Mouse (Mus musculus): ENCODE measurements around the gene Tmem220. TPM values are rescaled to one million over a fixed set of nuclear protein-coding genes. Genes with fewer than 3 reads are reported as not detected.
A peak's percentile ranks its signal among the peaks of the same experiment; 100 is the strongest.

Tmem220 gene
- total and polyA plus RNA-seq, 3 experiments: 0.30 to 1.6 (median 0.36) TPM

DNA sequence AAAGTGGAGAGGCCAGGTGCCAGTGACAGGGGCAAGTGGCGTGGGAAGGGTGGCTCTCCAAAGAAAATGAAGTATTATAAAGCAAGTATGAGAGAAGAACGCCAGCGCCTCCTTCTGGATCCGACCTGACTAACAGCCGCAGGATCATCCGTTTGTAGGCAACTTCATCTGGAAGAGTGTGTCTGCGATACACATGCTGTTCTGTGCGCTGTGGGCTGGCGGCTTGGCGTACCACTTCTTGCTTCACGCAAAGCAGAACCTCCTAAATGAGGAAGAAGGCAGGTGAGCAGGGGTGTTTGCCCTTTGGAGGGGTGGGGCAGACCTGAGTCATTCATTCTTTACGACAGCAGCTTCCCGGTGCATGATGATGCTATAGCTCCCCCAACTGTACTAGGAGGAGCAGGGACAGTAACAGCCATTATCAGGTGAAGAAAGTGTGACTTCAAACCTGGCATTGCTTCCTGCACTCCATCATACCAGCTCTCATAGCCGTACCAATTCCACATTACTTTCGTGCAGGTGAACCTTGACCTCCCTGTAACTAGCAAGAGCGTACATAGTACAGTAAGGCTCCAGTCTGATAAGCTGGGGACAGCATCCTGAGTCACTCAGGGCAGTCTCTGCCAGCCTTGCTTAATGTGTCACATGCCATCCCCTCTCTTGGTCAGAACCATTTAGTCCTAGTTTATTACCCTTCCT lies 6.1 kb downstream of the Tmem220 start:
- no peaks in the 10 kb centered on the region for H3K9me3 ChIP-seq (replicated peaks; ENCODE audit: low read length)
- H3K9ac ChIP-seq (ENCODE audit: insufficient read depth, low read depth): no peak overlapping the region
- no peaks in the 10 kb centered on the region for H3K79me2 ChIP-seq (replicated peaks; ENCODE audit: control insufficient read depth, extremely low read depth, insufficient read depth, poor library complexity, severe bottlenecking)
- TF ChIP-seq SIN3A (IDR thresholded peaks at IDR 0.05; ENCODE audit: low read length) (no peak), USF2 (conservative IDR thresholded peaks at IDR 0.05; ENCODE audit: low read depth, low read length) (no peak), MAZ (IDR thresholded peaks at IDR 0.05; ENCODE audit: low read depth, low read length) (no peak), ZNF384 (IDR thresholded peaks at IDR 0.05; ENCODE audit: low read depth, low read length) (no peak), EP300 (IDR thresholded peaks at IDR 0.05; ENCODE audit: low read length) (no peak), CTCF (conservative IDR thresholded peaks at IDR 0.05 in 1 of 2, IDR thresholded peaks at IDR 0.05 in 1 of 2; ENCODE audit: low read depth in 2 of 2, low read length in 2 of 2) (peak in 1 of 2 experiments; percentile 60; a peak in 2 of 4 replicates), MXI1 (IDR thresholded peaks at IDR 0.05; ENCODE audit: low read depth, low read length) (no peak), RAD21 (IDR thresholded peaks at IDR 0.05; ENCODE audit: low read depth, low read length) (peak; percentile 23), UBTF (IDR thresholded peaks at IDR 0.05; ENCODE audit: low read depth, low read length) (no peak), MYC (IDR thresholded peaks at IDR 0.05; ENCODE audit: low read depth, low read length) (no peak), ZKSCAN1 (IDR thresholded peaks at IDR 0.05; ENCODE audit: borderline replicate concordance, low read depth, low read length) (no peak), TCF12 (IDR thresholded peaks at IDR 0.05; ENCODE audit: low read depth, low read length) (no peak), USF1 (IDR thresholded peaks at IDR 0.05; ENCODE audit: low read depth, low read length) (no peak), RCOR1 (conservative IDR thresholded peaks at IDR 0.05; ENCODE audit: low read depth, low read length) (no peak), BHLHE40 (IDR thresholded peaks at IDR 0.05; ENCODE audit: low read depth, low read length) (no peak), E2F4 (IDR thresholded peaks at IDR 0.05; ENCODE audit: insufficient replicate concordance, low read depth, low read length) (no peak), SMC3 (IDR thresholded peaks at IDR 0.05; ENCODE audit: low read depth, low read length) (peak; percentile 47), ZC3H11A (IDR thresholded peaks at IDR 0.05; ENCODE audit: low read depth, low read length) (no peak)
- no peak overlapping the region for H3K4me2 ChIP-seq (ENCODE audit: insufficient read depth, low read depth, poor library complexity, severe bottlenecking)
- in situ Hi-C loops (cut with MboI; ENCODE audit: low pct_ligation_motif_present, low pct_unique_long_range_greater_than_20kb, low sequenced_read_pairs) (no loop called here), dilution Hi-C loops (cut with MboI; ENCODE audit: extremely low pct_ligation_motif_present, extremely low pct_unique_long_range_greater_than_20kb, low sequenced_read_pairs) (no loop called here)
- H3K27ac ChIP-seq (ENCODE audit: insufficient read depth, low read depth): no peak overlapping the region
- H3K4me3 ChIP-seq (replicated peaks in 1 of 3; ENCODE audit: low read depth in 2 of 3, low read length in 2 of 3, poor library complexity in 1 of 3): no peak overlapping the region
- peaks cover 0 to 1% of the 10 kb centered on the region in 2 experiments for H3K36me3 ChIP-seq (replicated peaks in 1 of 2; ENCODE audit: control insufficient read depth in 1 of 2, insufficient read depth in 1 of 2, low read length in 1 of 2)
- DNase-seq (ENCODE audit: extremely low read depth): no peak
- H3K27me3 ChIP-seq (replicated peaks): no peaks in the 10 kb centered on the region
- 0 out of 4 replicates have a peak, but pooled peaks cover 0 to 2% of the 10 kb centered on the region in 2 experiments for H3K4me1 ChIP-seq (ENCODE audit: control insufficient read depth in 1 of 2, insufficient read depth in 2 of 2)

DNA sequence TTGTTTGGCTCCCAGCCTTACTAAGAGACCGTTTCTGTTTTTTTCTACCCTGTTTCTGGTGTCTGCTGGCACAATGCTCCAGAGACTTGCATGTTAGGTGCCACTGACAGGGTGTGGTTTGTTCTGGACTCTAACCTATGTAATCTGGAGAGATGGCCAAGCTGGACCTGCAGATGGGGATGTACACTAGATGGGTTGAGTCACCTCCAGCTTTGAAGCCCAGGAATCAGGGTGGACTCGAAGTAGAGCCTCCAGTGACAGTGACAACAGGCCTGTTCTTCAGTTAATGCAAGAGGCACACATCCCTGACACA lies 6.6 kb downstream of the Tmem220 start:
- no peak overlapping the region for H3K4me2 ChIP-seq (ENCODE audit: insufficient read depth, low read depth, poor library complexity, severe bottlenecking)

More for the DNA sequence above, 6.6 kb downstream of the Tmem220 start:
- H3K9ac ChIP-seq (ENCODE audit: insufficient read depth, low read depth): no peak overlapping the region
- H3K27me3 ChIP-seq (replicated peaks): no peaks in the 10 kb centered on the region
- no peaks in the 10 kb centered on the region for H3K79me2 ChIP-seq (replicated peaks; ENCODE audit: control insufficient read depth, extremely low read depth, insufficient read depth, poor library complexity, severe bottlenecking)
- in situ Hi-C loops (cut with MboI; ENCODE audit: low pct_ligation_motif_present, low pct_unique_long_range_greater_than_20kb, low sequenced_read_pairs) (no loop called here), dilution Hi-C loops (cut with MboI; ENCODE audit: extremely low pct_ligation_motif_present, extremely low pct_unique_long_range_greater_than_20kb, low sequenced_read_pairs) (no loop called here)
- no peaks in the 10 kb centered on the region for H3K9me3 ChIP-seq (replicated peaks; ENCODE audit: low read length)
- no peak for TF ChIP-seq USF1 (IDR thresholded peaks at IDR 0.05; ENCODE audit: low read depth, low read length)
- TF ChIP-seq TBP (conservative IDR thresholded peaks at IDR 0.05; ENCODE audit: low read depth, low read length): no peak
- TF ChIP-seq JUN (IDR thresholded peaks at IDR 0.05; ENCODE audit: insufficient read depth, low read depth, low read length): no peak
- no peak for TF ChIP-seq KAT2A (IDR thresholded peaks at IDR 0.05; ENCODE audit: insufficient replicate concordance, low read length)
- TF ChIP-seq MYC (IDR thresholded peaks at IDR 0.05; ENCODE audit: low read depth, low read length): no peak
- TF ChIP-seq PAX5 (IDR thresholded peaks at IDR 0.05; ENCODE audit: low read length): no peak
- no peak for TF ChIP-seq ZMIZ1 (IDR thresholded peaks at IDR 0.05; ENCODE audit: low read depth, low read length)
- no peak for TF ChIP-seq MAX (IDR thresholded peaks at IDR 0.05; ENCODE audit: low read length)
- TF ChIP-seq SIN3A (IDR thresholded peaks at IDR 0.05; ENCODE audit: low read length): no peak
- no peak for TF ChIP-seq BHLHE40 (IDR thresholded peaks at IDR 0.05; ENCODE audit: low read depth, low read length)
- TF ChIP-seq NRF1 (IDR thresholded peaks at IDR 0.05; ENCODE audit: low read depth, low read length): no peak
- TF ChIP-seq GABPA (IDR thresholded peaks at IDR 0.05; ENCODE audit: insufficient replicate concordance, low read depth, low read length): no peak
- TF ChIP-seq NELFE (IDR thresholded peaks at IDR 0.05; ENCODE audit: low read depth, low read length): no peak
- no peak for TF ChIP-seq JUND (conservative IDR thresholded peaks at IDR 0.05; ENCODE audit: low read depth, low read length)
- no peak for TF ChIP-seq ZNF384 (IDR thresholded peaks at IDR 0.05; ENCODE audit: low read depth, low read length)
- TF ChIP-seq HCFC1 (IDR thresholded peaks at IDR 0.05; ENCODE audit: low read depth, low read length): no peak
- no peak for DNase-seq (ENCODE audit: extremely low read depth)
- no peak overlapping the region for H3K4me3 ChIP-seq (replicated peaks in 1 of 3; ENCODE audit: low read depth in 2 of 3, low read length in 2 of 3, poor library complexity in 1 of 3)
- peaks cover 0 to 5% of the 10 kb centered on the region in 2 experiments for H3K36me3 ChIP-seq (replicated peaks in 1 of 2; ENCODE audit: control insufficient read depth in 1 of 2, insufficient read depth in 1 of 2, low read length in 1 of 2)
- H3K27ac ChIP-seq (ENCODE audit: insufficient read depth, low read depth): no peak overlapping the region
- 0 out of 4 replicates have a peak, but pooled peaks cover 0 to 2% of the 10 kb centered on the region in 2 experiments for H3K4me1 ChIP-seq (ENCODE audit: control insufficient read depth in 1 of 2, insufficient read depth in 2 of 2)

All from CH12.LX (cell line).